Mouse (Mus musculus): ENCODE measurements around the gene Kremen1. TPM values are rescaled to one million over a fixed set of nuclear protein-coding genes. Genes with fewer than 3 reads are reported as not detected.

The Kremen1 gene
- polyA plus RNA-seq, 1 experiment from 2014 or later = 2.6 TPM

- 89% methylated on average over 2 of the region's 2 CpGs for WGBS
- H3K9me3 ChIP-seq (replicated peaks; ENCODE audit: control insufficient read depth, low read length) = no peaks in the 10 kb centered on the region
- H3K27me3 ChIP-seq (replicated peaks; ENCODE audit: control insufficient read depth, insufficient read depth, low read length) = no peaks in the 10 kb centered on the region
- no peak overlapping the region for H3K4me2 ChIP-seq (ENCODE audit: low read length)
- DNase-seq (ENCODE audit: low spot score) (no peak), ATAC-seq (no peak)
- no peak overlapping the region for H3K9ac ChIP-seq (ENCODE audit: low read length)
- H3K4me3 ChIP-seq (ENCODE audit: low read depth, low read length) = no peak overlapping the region
- H3K27ac ChIP-seq (ENCODE audit: low read depth, low read length) = no peak overlapping the region
- H3K4me1 ChIP-seq (ENCODE audit: control insufficient read depth, insufficient read depth, low read length) = no peaks in the 10 kb centered on the region
- no peaks in the 10 kb centered on the region for H3K36me3 ChIP-seq (ENCODE audit: control insufficient read depth, insufficient read depth, low read length)
These were observed 119.4 kb downstream of the Kremen1 start for GRCm38 (mm10) chr11:5141965-5142364.

Other genes starting within 250 kb of the Kremen1 start
- 0.25 and 0.53 TPM in 2 replicates for gene Rasl10a, start 203.4 kb downstream of the Kremen1 start, polyA plus RNA-seq (2014; fragmentation: Nextera tagmentation; extraction: Ambion mirVana)
- gene Gas2l1, start 196.2 kb downstream of the Kremen1 start, polyA plus RNA-seq (2014; fragmentation: Nextera tagmentation; extraction: Ambion mirVana) = 14.4 and 20.4 TPM in 2 replicates
- gene Rhbdd3, start 162.6 kb downstream of the Kremen1 start, polyA plus RNA-seq (2014; fragmentation: Nextera tagmentation; extraction: Ambion mirVana) = 28.9 and 31.8 TPM in 2 replicates
- gene Ewsr1, start 162.3 kb downstream of the Kremen1 start, polyA plus RNA-seq (2014; fragmentation: Nextera tagmentation; extraction: Ambion mirVana) = 433 and 469 TPM in 2 replicates
- 13.0 and 15.1 TPM in 2 replicates for gene Emid1, start 109.3 kb downstream of the Kremen1 start, polyA plus RNA-seq (2014; fragmentation: Nextera tagmentation; extraction: Ambion mirVana)
- gene Znrf3, start 183.3 kb upstream of the Kremen1 start, polyA plus RNA-seq (2014; fragmentation: Nextera tagmentation; extraction: Ambion mirVana) = 4.9 and 5.8 TPM in 2 replicates

All from forebrain, embryonic 14.5 days (tissue).